Mouse (Mus musculus) liver, adult 2 months (tissue): ENCODE results near the gene Atp5c1.

Source experiments
- CTCF ChIP-seq: fragments of 200-500 bp; IDR thresholded peaks from 2 replicates; pipeline ENCODE4 v1.5.1; 2011; ENCODE audit warnings: low read depth, low read length, control low read depth
- POLR2A ChIP-seq: fragments of 200-500 bp; IDR thresholded peaks from 2 replicates; pipeline ENCODE4 v1.6.1; 2011; ENCODE audit warnings: low read length, control low read depth; ENCODE audit not compliant: insufficient read depth; ENCODE audit errors: extremely low read depth

GRCm38 (mm10) chr2:10087256-10087850 is 7.0 kb upstream of the Atp5c1 start:
- TF ChIP-seq CTCF, result no peak
- TF ChIP-seq POLR2A, result no peak
